Mouse (Mus musculus) myocyte (in vitro differentiated cells): ENCODE data around the gene Arhgap17.

ENCODE experiments used
- CEBPB ChIP-seq: IDR thresholded peaks from 2 replicates; pipeline ENCODE4 v1.6.1; 2011; ENCODE audit warnings: mild to moderate bottlenecking, moderate library complexity; ENCODE audit not compliant: poor library complexity, insufficient read depth, severe bottlenecking
- E2F4 ChIP-seq: IDR thresholded peaks from one replicate; pipeline ENCODE4 v1.6.1; 2011; ENCODE audit warnings: mild to moderate bottlenecking, control low read depth, moderate library complexity; ENCODE audit not compliant: insufficient read depth
- MAX ChIP-seq: IDR thresholded peaks from one replicate; pipeline ENCODE4 v1.6.1; 2011; ENCODE audit warnings: low read depth, mild to moderate bottlenecking, control low read depth
- MYOD1 ChIP-seq, 3 experiments: IDR thresholded peaks; one replicate each; pipeline ENCODE4 v1.6.1; 2011; ENCODE audit warnings: control low read depth in 2 of 3, low read depth in 2 of 3, mild to moderate bottlenecking in 2 of 3, moderate library complexity in 1 of 3; ENCODE audit not compliant: insufficient read length in 2 of 3, control insufficient read depth in 1 of 3
- POLR2A ChIP-seq: IDR thresholded peaks from one replicate; pipeline ENCODE4 v1.6.1; 2011; ENCODE audit warnings: low read depth, mild to moderate bottlenecking, control low read depth, moderate library complexity; ENCODE audit not compliant: insufficient read length
- SRF ChIP-seq: IDR thresholded peaks from one replicate; pipeline ENCODE4 v1.6.1; 2011; ENCODE audit warnings: low read depth; ENCODE audit not compliant: control insufficient read depth, insufficient read length
- TCF12 ChIP-seq: IDR thresholded peaks from one replicate; pipeline ENCODE4 v1.6.1; 2011; ENCODE audit warnings: mild to moderate bottlenecking, control low read depth; ENCODE audit not compliant: poor library complexity, insufficient read depth, severe bottlenecking
- USF1 ChIP-seq: IDR thresholded peaks from one replicate; pipeline ENCODE4 v1.6.1; 2011; ENCODE audit warnings: low read depth, mild to moderate bottlenecking, control low read depth, moderate library complexity

DNA sequence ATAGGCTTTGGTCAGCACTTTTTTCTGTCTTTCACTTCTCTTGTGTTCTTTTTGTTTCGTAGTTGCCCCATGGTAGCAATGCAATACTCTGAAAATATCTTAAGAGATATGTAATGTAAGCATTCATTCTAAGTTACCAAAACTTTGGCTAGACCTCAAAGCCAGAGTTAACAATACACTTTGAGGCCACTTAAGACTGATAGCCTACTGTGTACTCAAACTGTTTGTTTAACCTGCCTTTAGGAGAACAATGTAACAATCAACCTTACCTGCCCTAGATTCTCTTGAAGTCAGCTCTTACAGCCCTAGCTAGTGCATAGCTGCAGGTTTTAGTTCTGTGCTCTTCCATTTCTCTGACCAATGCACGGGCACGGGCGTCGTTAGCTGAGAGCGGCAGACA, 24.6 kb upstream of the Arhgap17 start:
- TF ChIP-seq POLR2A, result no peak
- TF ChIP-seq USF1, result no peak
- TF ChIP-seq SRF, result no peak
- TF ChIP-seq CEBPB, result no peak
- no peak for TF ChIP-seq MYOD1 (IDR thresholded peaks at IDR 0.05; ENCODE audit: control insufficient read depth in 1 of 3, insufficient read length in 2 of 3, low read depth in 2 of 3)
- no peak for TF ChIP-seq TCF12
- TF ChIP-seq E2F4, result no peak
- no peak for TF ChIP-seq MAX
